ENCODE assay signal across 11 mouse cellular contexts in the genomic region with DNA sequence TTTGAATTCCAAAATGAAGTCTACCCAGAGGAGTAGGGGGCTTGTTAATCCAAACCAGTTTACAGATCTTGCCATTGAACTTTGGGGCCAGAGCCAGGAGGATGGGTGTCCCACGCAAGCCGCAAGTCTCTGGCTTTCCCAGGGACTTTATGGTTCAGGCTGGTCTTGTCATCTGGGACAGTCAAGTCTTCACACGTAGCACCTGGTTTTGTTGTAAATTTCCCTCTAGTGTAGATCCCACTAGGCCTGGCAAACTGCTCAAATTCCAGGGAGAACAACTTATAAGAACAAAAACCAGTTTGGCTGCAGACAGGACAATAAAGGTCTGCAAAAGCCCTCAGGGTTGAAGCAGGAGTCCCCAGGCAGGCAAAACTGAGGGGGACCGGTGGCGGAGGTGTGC. TPM values are rescaled to one million over a fixed set of nuclear protein-coding genes. Genes with fewer than 3 reads are reported as not detected.
DNase-seq lines count a peak whose midpoint lies in the region; ATAC-seq and TF ChIP-seq lines count a peak whose summit lies in the region.
"Had no signal": no experiment of that assay in that cellular context is flagged by ENCODE, and none has a peak within 500 bp of the region (broad histone marks: within the 10 kb centered on the region; RNA-seq: fewer than 3 reads in every experiment).

No protein-coding gene starts in this region.

- 34% methylated on average over 5 of the region's 5 CpGs for WGBS in heart, embryonic 13.5 days
- WGBS in hindbrain, embryonic 12.5 days: 14% methylated on average over 5 of the region's 5 CpGs
- 26% methylated on average over 5 of the region's 5 CpGs for WGBS in midbrain, embryonic 14.5 days

- TF ChIP-seq CTCF in ES-Bruce4 (IDR thresholded peaks at IDR 0.05; ENCODE audit: low read depth, low read length): no peak

- TF ChIP-seq POLR2A in ES-Bruce4 (IDR thresholded peaks at IDR 0.05; ENCODE audit: insufficient read depth, low read length): no peak

- H3K4me3 ChIP-seq in heart, embryonic 13.5 days: peak overlapping the region; percentile 79
- no peak overlapping the region for H3K4me3 ChIP-seq in ES-Bruce4 (ENCODE audit: low read depth, low read length)
- no peak overlapping the region for H3K4me3 ChIP-seq in hindbrain, embryonic 12.5 days
- H3K4me3 ChIP-seq in midbrain, embryonic 14.5 days (replicated peaks; ENCODE audit: low read depth, low read length): no peak overlapping the region
- H3K4me3 ChIP-seq: heart, adult 2 months; liver, embryonic 15.5 days had no signal

- no peak for ATAC-seq in heart, embryonic 13.5 days (ENCODE audit: extremely low read depth, insufficient number of reproducible peaks, low FRiP score, low TSS enrichment)
- ATAC-seq in hindbrain, embryonic 12.5 days (ENCODE audit: low FRiP score): no peak
- ATAC-seq in midbrain, embryonic 14.5 days (ENCODE audit: low FRiP score, low TSS enrichment): no peak
- ATAC-seq in activated CD4-positive, CD25-positive, alpha-beta regulatory T cell, adult 4 months: no peak
- no peak for ATAC-seq in megakaryocyte-erythroid progenitor cell, adult 5-6 weeks (replicated peaks; ENCODE audit: low FRiP score, low TSS enrichment, poor library complexity, severe bottlenecking)

- intact Hi-C loops in heart, postnatal 36 days (cut with DNase I): loop anchor here (5.0 kb wide), 1 partner anchor 85 kb away; no protein-coding TSS in a partner anchor
- intact Hi-C loops in gastrocnemius, postnatal 14 days (cut with DNase I; ENCODE audit: low total_unique reads): no loop called here

- H3K36me3 ChIP-seq in heart, embryonic 13.5 days: 0 out of 2 replicates have a peak, but pooled peaks cover 4% of the 10 kb centered on the region
- no peaks in the 10 kb centered on the region for H3K36me3 ChIP-seq in ES-Bruce4 (ENCODE audit: control insufficient read depth, insufficient read depth, low read length, poor library complexity, severe bottlenecking)
- H3K36me3 ChIP-seq in hindbrain, embryonic 12.5 days: no peaks in the 10 kb centered on the region
- H3K36me3 ChIP-seq in midbrain, embryonic 14.5 days (ENCODE audit: control insufficient read depth, insufficient read depth, low read length): no peaks in the 10 kb centered on the region
- H3K36me3 ChIP-seq: liver, embryonic 15.5 days had no signal

- peaks cover 74% of the 10 kb centered on the region for H3K27me3 ChIP-seq in heart, embryonic 13.5 days (replicated peaks)
- peaks cover 10% of the 10 kb centered on the region for H3K27me3 ChIP-seq in ES-Bruce4 (ENCODE audit: control insufficient read depth, insufficient read depth, low read length, poor library complexity, severe bottlenecking)
- H3K27me3 ChIP-seq in hindbrain, embryonic 12.5 days: peaks cover 90% of the 10 kb centered on the region
- peaks cover 71% of the 10 kb centered on the region for H3K27me3 ChIP-seq in midbrain, embryonic 14.5 days (ENCODE audit: control insufficient read depth, insufficient read depth, low read length)

- peak overlapping the region; percentile 92 for H3K4me2 ChIP-seq in heart, embryonic 13.5 days
- 0 out of 2 replicates have a peak overlapping the region, but pooled peaks have one; percentile 6 for H3K4me2 ChIP-seq in hindbrain, embryonic 12.5 days (replicated peaks)
- peak overlapping the region; percentile 83; the same call in 1 of the 2 replicates for H3K4me2 ChIP-seq in midbrain, embryonic 14.5 days (ENCODE audit: low read length)
- H3K4me2 ChIP-seq: liver, embryonic 15.5 days had no signal

- DNase-seq in heart, postnatal 36 days: no peak
- no peak for DNase-seq in midbrain, embryonic 14.5 days
- no peak for DNase-seq in gastrocnemius, postnatal 14 days
- DNase-seq: cerebellum, adult 9-11 months; heart, adult 2 months had no signal

- peak overlapping the region; percentile 92 for H3K9ac ChIP-seq in heart, embryonic 13.5 days
- H3K9ac ChIP-seq in ES-Bruce4 (ENCODE audit: low read depth, poor library complexity, severe bottlenecking): 0 out of 2 replicates have a peak overlapping the region, but pooled peaks have one; percentile 5
- H3K9ac ChIP-seq in hindbrain, embryonic 12.5 days: no peak overlapping the region
- no peak overlapping the region for H3K9ac ChIP-seq in midbrain, embryonic 14.5 days (replicated peaks; ENCODE audit: low read length)
- H3K9ac ChIP-seq: liver, embryonic 15.5 days had no signal

- no peak for TF ChIP-seq EP300 in ES-Bruce4 (IDR thresholded peaks at IDR 0.05; ENCODE audit: insufficient read depth, low read depth, low read length)

- no peaks in the 10 kb centered on the region for H3K9me3 ChIP-seq in heart, embryonic 13.5 days
- H3K9me3 ChIP-seq in ES-Bruce4 (replicated peaks; ENCODE audit: control insufficient read depth, insufficient read depth, low read length, poor library complexity, severe bottlenecking): no peaks in the 10 kb centered on the region
- H3K9me3 ChIP-seq in hindbrain, embryonic 12.5 days (replicated peaks): no peaks in the 10 kb centered on the region
- H3K9me3 ChIP-seq in midbrain, embryonic 14.5 days (ENCODE audit: control insufficient read depth, low read length): no peaks in the 10 kb centered on the region
- H3K9me3 ChIP-seq: liver, embryonic 15.5 days had no signal

- H3K27ac ChIP-seq in heart, embryonic 13.5 days (replicated peaks): peak overlapping the region; percentile 93
- no peak overlapping the region for H3K27ac ChIP-seq in ES-Bruce4 (ENCODE audit: insufficient read depth, low read length)
- H3K27ac ChIP-seq in hindbrain, embryonic 12.5 days: 0 out of 2 replicates have a peak overlapping the region, but pooled peaks have one; percentile 17
- no peak overlapping the region for H3K27ac ChIP-seq in midbrain, embryonic 14.5 days (replicated peaks; ENCODE audit: low read depth, low read length)
- H3K27ac ChIP-seq: heart, adult 2 months; liver, embryonic 15.5 days had no signal

- H3K4me1 ChIP-seq in heart, embryonic 13.5 days: peaks cover 68% of the 10 kb centered on the region
- H3K4me1 ChIP-seq in ES-Bruce4 (ENCODE audit: control insufficient read depth, insufficient read depth, low read length): no peaks in the 10 kb centered on the region
- H3K4me1 ChIP-seq in hindbrain, embryonic 12.5 days: peaks cover 80% of the 10 kb centered on the region
- peaks cover 47% of the 10 kb centered on the region for H3K4me1 ChIP-seq in midbrain, embryonic 14.5 days (ENCODE audit: control insufficient read depth, insufficient read depth, low read length)

RNA-seq across cellular contexts. Expression of a gene that starts 3.3 kb away (rescaled TPM):
- 40.3 and 46.5 TPM in 2 replicates for polyA plus RNA-seq in heart, embryonic 13.5 days (2015; fragmentation: Nextera tagmentation; extraction: Ambion mirVana)
- total RNA-seq in heart, postnatal 36 days (2021): 1 to 10 TPM; 1.1 to 1.2 TPM
- polyA plus RNA-seq in ES-Bruce4 (2011; ENCODE audit: insufficient read depth, insufficient read length, low read depth, missing spikeins): 15.4 and 17.4 TPM in 2 replicates
- polyA plus RNA-seq in hindbrain, embryonic 12.5 days (2016; fragmentation: Nextera tagmentation; extraction: Ambion mirVana): 18.3 and 19.0 TPM in 2 replicates
- polyA plus RNA-seq in midbrain, embryonic 14.5 days (2014; fragmentation: Nextera tagmentation; extraction: Ambion mirVana): 3.1 and 13.2 TPM in 2 replicates
- polyA plus RNA-seq in activated CD4-positive, CD25-positive, alpha-beta regulatory T cell, adult 4 months (2017; shearing (Covaris generic)): 10 to 100 TPM; 11.5 to 17.0 TPM
- total RNA-seq in megakaryocyte-erythroid progenitor cell, adult 5-6 weeks (2014; fragmentation: Nextera tagmentation): not detected in 2 replicates
- not detected in 2 replicates for total RNA-seq in megakaryocyte-erythroid progenitor cell, adult 5-6 weeks (2017)
- 1 to 10 TPM in 1 of 2 experiments, under 1 TPM in 1; 0.86 to 1.8 TPM for total RNA-seq in gastrocnemius, postnatal 14 days (2021)

RNA-seq across cellular contexts. Expression of a gene that starts 40.7 kb away (rescaled TPM):
- 0.11 and 0.23 TPM in 2 replicates for polyA plus RNA-seq in heart, embryonic 13.5 days (2015; fragmentation: Nextera tagmentation; extraction: Ambion mirVana)
- total RNA-seq in heart, postnatal 36 days (2021): not detected
- 0.54 and 0.56 TPM in 2 replicates for polyA plus RNA-seq in ES-Bruce4 (2011; ENCODE audit: insufficient read depth, insufficient read length, low read depth, missing spikeins)
- 0.50 and 0.93 TPM in 2 replicates for polyA plus RNA-seq in hindbrain, embryonic 12.5 days (2016; fragmentation: Nextera tagmentation; extraction: Ambion mirVana)
- 0.68 TPM in 1 of 2 replicates, not detected in the other for polyA plus RNA-seq in midbrain, embryonic 14.5 days (2014; fragmentation: Nextera tagmentation; extraction: Ambion mirVana)
- polyA plus RNA-seq in activated CD4-positive, CD25-positive, alpha-beta regulatory T cell, adult 4 months (2017; shearing (Covaris generic)): 1 to 10 TPM; 3.5 to 5.2 TPM
- 2.1 and 2.6 TPM in 2 replicates for total RNA-seq in megakaryocyte-erythroid progenitor cell, adult 5-6 weeks (2014; fragmentation: Nextera tagmentation)
- 0.53 TPM in 1 of 2 replicates, not detected in the other for total RNA-seq in megakaryocyte-erythroid progenitor cell, adult 5-6 weeks (2017)
- total RNA-seq in gastrocnemius, postnatal 14 days (2021): under 1 TPM in 1 of 2 experiments, not detected in 1; 0.11 TPM
- total RNA-seq: heart, adult 2 months had no signal
- polyA plus RNA-seq: liver, embryonic 15.5 days had no signal

Comparison
In these comparisons a context has a peak if more than half of its experiments do, and no peak if none do; other contexts are left out.
1. H3K27ac ChIP-seq: peak in heart, embryonic 13.5 days (single experiment) and hindbrain, embryonic 12.5 days (single experiment); none in ES-Bruce4 (single experiment) and midbrain, embryonic 14.5 days (single experiment).
2. H3K4me2 ChIP-seq: peak in every context shown above with its lines; median percentile 92 in heart, embryonic 13.5 days; 83 in midbrain, embryonic 14.5 days; 6 in hindbrain, embryonic 12.5 days.
3. H3K9ac ChIP-seq: peak in heart, embryonic 13.5 days (single experiment) and ES-Bruce4 (single experiment); none in hindbrain, embryonic 12.5 days (single experiment) and midbrain, embryonic 14.5 days (single experiment).